Mouse (Mus musculus) liver, embryonic 14.5 days (tissue): ENCODE measurements at regions not wholly inside any gene's neighbourhood (a gene's known extent, or its start where the extent isn't known, plus 50 kb on each side); places are given as distances from the start of the nearest gene placed in this dataset.

Experiments
- ATAC-seq: fragments of 200-750 bp; cut with Nextera tagmentation; 2 replicates; pipeline ENCODE4 v1.8.0; 2017; ENCODE audit warnings: moderate number of reproducible peaks, mild to moderate bottlenecking, moderate library complexity; ENCODE audit not compliant: insufficient read depth
- DNase-seq, 3 experiments: peaks; one replicate each; pipeline ENCODE4 v3.0.0-alpha.2; 2012 to 2013; ENCODE audit warnings: low read depth in 3 of 3, low spot score in 3 of 3
- H3K27ac ChIP-seq: fragments of 300-500 bp; sonication (generic); 2 replicates; pipeline ENCODE4 v1.5.1; 2014; ENCODE audit warnings: moderate library complexity, mild to moderate bottlenecking, control low read depth, inconsistent platforms
- H3K27me3 ChIP-seq: fragments of 300-500 bp; sonication (generic); 2 replicates; pipeline ENCODE4 v1.6.1; 2014; ENCODE audit warnings: mild to moderate bottlenecking, low read length, moderate library complexity; ENCODE audit not compliant: control insufficient read depth, insufficient read depth
- H3K36me3 ChIP-seq: fragments of 300-500 bp; sonication (generic); replicated peaks from 2 replicates; pipeline ENCODE4 v1.6.1; 2014; ENCODE audit warnings: low read depth; ENCODE audit not compliant: control insufficient read depth, insufficient read depth
- H3K4me1 ChIP-seq, 2 experiments: fragments of 200-500 bp in 1 of 2; fragments of 300-500 bp in 1 of 2; sonication (generic) in 1 of 2; replicated peaks; 2 replicates each; pipeline ENCODE4 v1.6.1; 2012 to 2014; ENCODE audit warnings: antibody characterized with exemption in 1 of 2, inconsistent platforms in 1 of 2, low read length in 1 of 2; ENCODE audit not compliant: control insufficient read depth in 2 of 2, insufficient read depth in 2 of 2
- H3K4me2 ChIP-seq: fragments of 300-500 bp; sonication (generic); 2 replicates; pipeline ENCODE4 v1.6.1; 2014; ENCODE audit warnings: low read depth, mild to moderate bottlenecking, control low read depth, moderate library complexity
- H3K4me3 ChIP-seq, 2 experiments: fragments of 200-500 bp in 1 of 2; fragments of 300-500 bp in 1 of 2; sonication (generic) in 1 of 2; 2 replicates each; pipeline ENCODE4 v1.5.1; 2012 to 2014; ENCODE audit warnings: low read depth in 2 of 2, low read length in 2 of 2, mild to moderate bottlenecking in 2 of 2, control low read depth in 1 of 2, inconsistent platforms in 1 of 2, moderate library complexity in 1 of 2; ENCODE audit not compliant: insufficient read depth in 1 of 2
- H3K9ac ChIP-seq: fragments of 300-500 bp; sonication (generic); replicated peaks from 2 replicates; pipeline ENCODE4 v1.6.1; 2014; ENCODE audit warnings: mild to moderate bottlenecking, control low read depth, moderate library complexity
- H3K9me3 ChIP-seq: fragments of 300-500 bp; sonication (generic); 2 replicates; pipeline ENCODE4 v1.6.1; 2016; ENCODE audit warnings: low read length, mixed read lengths; ENCODE audit not compliant: control insufficient read depth
- CTCF ChIP-seq: IDR thresholded peaks from 2 replicates; pipeline ENCODE4 v1.5.1; 2016; ENCODE audit warnings: antibody characterized with exemption, low read depth, control low read depth
- EP300 ChIP-seq: IDR thresholded peaks from 2 replicates; pipeline ENCODE4 v1.6.1; 2016; ENCODE audit warnings: antibody characterized with exemption, low read depth
- WGBS: fragments of 180-500 bp; shearing (Covaris S2); extraction: QIAGEN DNeasy Blood & Tissue Kit; methylation state at CpG from one replicate; pipeline ENCODE4 v1.1.7; 2014; ENCODE audit not compliant: insufficient replicate concordance; 5-methylcytosine and 5-hydroxymethylcytosine counted together

DNA sequence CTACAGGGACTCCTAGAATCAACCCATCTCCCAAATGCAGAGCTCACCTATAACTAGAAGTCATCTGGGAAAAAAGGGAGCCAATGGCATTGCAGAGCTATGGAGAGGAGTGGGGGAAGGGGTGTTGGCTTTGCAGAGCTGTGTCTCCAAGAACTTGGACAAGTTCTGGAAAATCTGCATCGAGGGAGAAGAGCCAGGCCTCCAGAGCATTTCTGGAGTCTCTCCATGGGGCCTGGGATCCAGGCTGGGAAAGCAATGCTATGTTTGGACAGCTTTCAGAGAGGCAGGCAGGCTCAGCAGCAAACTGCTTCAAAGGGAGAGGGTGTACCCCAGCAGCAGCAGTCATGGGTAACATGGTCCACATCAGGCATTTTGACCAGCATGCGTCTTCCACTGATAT lies 211.6 kb upstream of the Nectin1 start:
- H3K27me3 ChIP-seq, result no peaks in the 10 kb centered on the region
- no peak for ATAC-seq
- H3K36me3 ChIP-seq, result no peaks in the 10 kb centered on the region
- no peak overlapping the region for H3K4me2 ChIP-seq
- H3K9ac ChIP-seq, result no peak overlapping the region
- no peak overlapping the region for H3K4me3 ChIP-seq
- TF ChIP-seq EP300 (no peak), CTCF (no peak)
- no peak for DNase-seq
- WGBS, result 58% methylated on average over 2 of the region's 2 CpGs
- H3K27ac ChIP-seq, result no peak overlapping the region
- no peaks in the 10 kb centered on the region for H3K9me3 ChIP-seq
- H3K4me1 ChIP-seq, result no peaks in the 10 kb centered on the region

DNA sequence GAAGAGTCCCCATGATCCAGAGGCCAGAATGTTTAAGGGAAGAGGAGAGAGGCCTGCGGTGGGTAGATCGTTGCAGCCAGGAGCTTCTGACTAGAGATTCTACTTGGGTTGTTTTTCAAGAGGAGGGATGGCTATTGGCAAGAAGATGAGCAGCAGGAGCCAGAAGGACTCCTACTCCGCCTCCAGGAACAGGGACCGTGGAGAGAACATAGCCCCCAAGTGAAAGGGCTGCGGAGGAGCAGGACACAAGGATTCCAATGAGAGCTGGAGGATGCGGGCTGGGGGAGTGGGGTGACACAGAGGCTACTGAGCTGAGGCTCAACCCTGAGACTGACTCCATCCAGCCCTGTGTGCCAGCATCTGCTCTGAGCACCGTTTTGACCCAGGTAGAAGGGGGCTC lies 207.8 kb upstream of the Nectin1 start:
- WGBS, result 68% methylated on average over 7 of the region's 7 CpGs
- Histone ChIP-seq H3K9me3 (no peaks in the 10 kb centered on the region), H3K27ac (no peak overlapping the region), H3K27me3 (no peaks in the 10 kb centered on the region), H3K4me2 (no peak overlapping the region), H3K4me3 (no peak overlapping the region), H3K36me3 (no peaks in the 10 kb centered on the region), H3K9ac (no peak overlapping the region), H3K4me1 (no peaks in the 10 kb centered on the region)
- no peak for TF ChIP-seq EP300
- no peak for TF ChIP-seq CTCF
- ATAC-seq, result no peak
- no peak for DNase-seq

DNA sequence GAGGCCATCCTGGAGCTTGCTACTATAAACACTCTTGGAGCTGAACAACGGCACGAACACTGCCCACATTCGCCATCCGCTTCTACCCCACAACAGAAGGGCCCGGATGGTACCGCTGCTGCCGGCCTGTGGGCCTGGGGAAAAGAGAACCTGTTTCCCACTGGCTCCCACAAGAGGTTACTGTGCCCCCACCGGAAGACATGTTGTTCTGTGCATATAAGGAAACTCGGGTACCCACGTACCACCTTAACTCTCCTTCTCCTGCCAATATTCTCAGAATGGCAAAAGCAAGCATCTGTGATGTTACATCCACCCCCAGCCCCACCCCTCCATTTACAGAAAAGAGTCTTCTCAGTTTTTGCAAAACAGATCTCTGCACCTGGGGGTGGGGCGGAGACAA lies 206.7 kb upstream of the Nectin1 start:
- Histone ChIP-seq H3K27me3 (no peaks in the 10 kb centered on the region), H3K27ac (no peak overlapping the region), H3K4me3 (no peak overlapping the region), H3K9me3 (no peaks in the 10 kb centered on the region), H3K4me1 (no peaks in the 10 kb centered on the region), H3K36me3 (no peaks in the 10 kb centered on the region), H3K9ac (no peak overlapping the region), H3K4me2 (no peak overlapping the region)
- no peak for ATAC-seq
- 80% methylated on average over 11 of the region's 11 CpGs for WGBS
- DNase-seq, result no peak
- no peak for TF ChIP-seq CTCF

DNA sequence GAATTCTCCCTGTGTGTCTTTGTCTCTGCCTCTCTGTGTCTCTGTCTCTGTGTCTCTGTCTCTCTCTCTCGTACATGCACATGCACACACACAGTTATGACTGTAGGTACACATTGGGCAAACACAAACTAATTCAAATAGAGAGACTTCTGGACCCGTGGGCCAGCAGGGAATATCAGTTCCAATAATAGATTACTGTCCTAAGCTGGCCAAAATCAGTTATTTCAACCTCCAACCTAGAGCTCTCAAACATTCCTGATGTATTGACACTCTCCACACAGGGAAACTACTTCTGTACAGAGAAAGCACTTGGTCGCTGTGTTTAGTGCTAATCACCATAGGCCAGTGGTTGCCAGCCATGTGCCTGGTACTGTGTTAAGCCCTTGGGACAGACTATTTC lies 203.7 kb upstream of the Nectin1 start:
- 43% methylated on average over 3 of the region's 3 CpGs for WGBS
- Histone ChIP-seq H3K9ac (no peak overlapping the region), H3K27me3 (no peaks in the 10 kb centered on the region), H3K36me3 (no peaks in the 10 kb centered on the region), H3K4me2 (no peak overlapping the region), H3K27ac (no peak overlapping the region), H3K4me3 (no peak overlapping the region), H3K9me3 (no peaks in the 10 kb centered on the region), H3K4me1 (no peaks in the 10 kb centered on the region)
- no peak for DNase-seq
- TF ChIP-seq EP300, result no peak
- no peak for TF ChIP-seq CTCF
- ATAC-seq, result no peak

DNA sequence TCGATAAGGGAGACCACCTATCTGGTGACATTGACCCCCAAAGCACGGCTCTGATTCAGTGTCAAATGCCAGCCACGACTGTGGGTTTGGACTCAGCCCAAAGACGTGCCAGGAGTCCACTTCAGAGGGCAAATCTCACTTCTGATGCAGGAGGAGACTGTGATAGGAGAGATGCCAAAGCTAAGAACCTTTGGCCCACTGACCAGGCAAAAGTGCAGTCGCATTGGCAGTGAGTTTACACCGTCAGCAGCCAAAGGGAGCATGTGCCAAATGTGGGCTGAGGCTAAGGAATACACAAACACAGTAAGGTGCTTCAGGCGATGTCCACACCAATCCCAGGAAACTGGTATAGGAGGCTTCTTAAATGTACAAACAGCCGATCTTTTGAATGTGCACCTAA lies 202.6 kb upstream of the Nectin1 start:
- H3K27ac ChIP-seq, result no peak overlapping the region
- TF ChIP-seq EP300 (no peak), CTCF (no peak)
- H3K4me1 ChIP-seq, result no peaks in the 10 kb centered on the region
- ATAC-seq, result no peak
- H3K4me3 ChIP-seq, result no peak overlapping the region
- no peak overlapping the region for H3K4me2 ChIP-seq
- no peak for DNase-seq
- 61% methylated on average over 8 of the region's 8 CpGs for WGBS
- no peak overlapping the region for H3K9ac ChIP-seq
- H3K9me3 ChIP-seq, result no peaks in the 10 kb centered on the region
- H3K27me3 ChIP-seq, result no peaks in the 10 kb centered on the region
- H3K36me3 ChIP-seq, result no peaks in the 10 kb centered on the region
